Mouse (Mus musculus): ENCODE data around the gene Sod1. TPM values are rescaled to one million over a fixed set of nuclear protein-coding genes. Genes with fewer than 3 reads are reported as not detected.
"Not testable (repeated sequence)": the region's sequence is repeated elsewhere in the genome, so short reads cannot be mapped to it uniquely, and the experiment has no call there.

Gene Sod1
- total RNA-seq, 2 experiments from 2014 or later = 1,099 to 1,142 TPM

GRCm38 (mm10) chr16:90210717-90211116 lies 9.8 kb upstream of the Sod1 start:
- DNase-seq = no peak

GRCm38 (mm10) chr16:90211767-90212166 lies 8.8 kb upstream of the Sod1 start:
- DNase-seq = no peak

GRCm38 (mm10) chr16:90213477-90214339 lies 6.8 kb upstream of the Sod1 start:
- DNase-seq = no peak

- DNase-seq = no peak
Observed at GRCm38 (mm10) chr16:90214731-90215565, 5.6 kb upstream of the Sod1 start.

GRCm38 (mm10) chr16:90215879-90216278 lies 4.7 kb upstream of the Sod1 start:
- DNase-seq = not testable (repeated sequence)

- no peak for DNase-seq
Observed at GRCm38 (mm10) chr16:90216414-90216813, 4.1 kb upstream of the Sod1 start.

- no peak for DNase-seq
Observed at GRCm38 (mm10) chr16:90217356-90217755, 3.2 kb upstream of the Sod1 start.

- no peak for DNase-seq
Observed at GRCm38 (mm10) chr16:90217926-90218325, 2.6 kb upstream of the Sod1 start.

GRCm38 (mm10) chr16:90219445-90219844 lies 1.1 kb upstream of the Sod1 start:
- DNase-seq = not testable (repeated sequence)

GRCm38 (mm10) chr16:90220892-90221431 lies 408 bp downstream of the Sod1 start:
- DNase-seq = peak; percentile 75

- no peak for DNase-seq
Observed at GRCm38 (mm10) chr16:90221441-90222070, 1.0 kb downstream of the Sod1 start.

- DNase-seq = no peak
Observed at GRCm38 (mm10) chr16:90229897-90230296, 9.3 kb downstream of the Sod1 start.

- no peak for DNase-seq
Observed at GRCm38 (mm10) chr16:90231302-90231701, 10.7 kb downstream of the Sod1 start.

GRCm38 (mm10) chr16:90233702-90234101 lies 13.1 kb downstream of the Sod1 start:
- no peak for DNase-seq

- DNase-seq = peak; percentile 70
Observed at GRCm38 (mm10) chr16:90234617-90235016, 14.1 kb downstream of the Sod1 start.

- no peak for DNase-seq
Observed at GRCm38 (mm10) chr16:90235188-90235587, 14.6 kb downstream of the Sod1 start.

GRCm38 (mm10) chr16:90239128-90239746 lies 18.7 kb downstream of the Sod1 start:
- no peak for DNase-seq

- DNase-seq = no peak
Observed at GRCm38 (mm10) chr16:90241875-90242274, 21.3 kb downstream of the Sod1 start.

- DNase-seq = no peak
Observed at GRCm38 (mm10) chr16:90242426-90243304, 22.1 kb downstream of the Sod1 start.

GRCm38 (mm10) chr16:90250099-90250498 lies 29.5 kb downstream of the Sod1 start:
- no peak for DNase-seq

GRCm38 (mm10) chr16:90251256-90251655 lies 30.7 kb downstream of the Sod1 start:
- peak; percentile 36 for DNase-seq

All from adrenal gland, postnatal 10 days (tissue).